Comparison of ENCODE assay signal across 12 mouse cellular contexts in the genomic region with DNA sequence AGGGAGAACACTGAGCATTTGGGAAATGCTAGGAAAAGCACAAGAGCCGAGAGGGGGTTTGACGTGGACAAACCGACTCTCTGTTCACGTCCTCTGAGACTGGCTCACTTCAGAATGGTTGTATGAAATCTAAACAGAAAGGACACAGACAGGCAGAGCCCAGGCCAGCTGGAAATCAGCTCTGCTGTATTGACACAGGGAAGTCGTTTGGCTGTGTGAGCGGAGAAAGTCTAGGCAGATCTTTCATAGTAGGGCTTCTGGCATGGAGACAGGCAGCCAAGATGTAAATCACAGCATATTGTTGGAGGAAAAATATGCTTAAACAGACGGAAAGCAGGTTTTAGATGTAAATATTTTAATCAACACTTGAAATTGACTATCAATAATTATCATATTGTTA. TPM values are rescaled to one million over a fixed set of nuclear protein-coding genes. Genes with fewer than 3 reads are reported as not detected.
A peak's percentile ranks its signal among the peaks of the same experiment; 100 is the strongest.
DNase-seq lines count a peak whose midpoint lies in the region; ATAC-seq lines count a peak whose summit lies in the region.
"Had no signal": no experiment of that assay in that cellular context is flagged by ENCODE, and none has a peak within 500 bp of the region (broad histone marks: within the 10 kb centered on the region; RNA-seq: fewer than 3 reads in every experiment).

No protein-coding gene starts in this region.

- peaks cover 9 to 15% of the 10 kb centered on the region in 2 experiments for H3K4me1 ChIP-seq in heart, embryonic 14.5 days (ENCODE audit: control insufficient read depth in 2 of 2, insufficient read depth in 2 of 2, low read length in 2 of 2)
- peaks cover 24% of the 10 kb centered on the region for H3K4me1 ChIP-seq in midbrain, embryonic 13.5 days (replicated peaks)
- H3K4me1 ChIP-seq: liver, embryonic 15.5 days had no signal

- H3K9ac ChIP-seq in heart, embryonic 14.5 days (ENCODE audit: low read length) = no peak overlapping the region
- 0 out of 2 replicates have a peak overlapping the region, but pooled peaks have one; percentile 32 for H3K9ac ChIP-seq in midbrain, embryonic 13.5 days (replicated peaks)
- H3K9ac ChIP-seq: embryonic facial prominence, embryonic 15.5 days; liver, embryonic 15.5 days had no signal

- no peaks in the 10 kb centered on the region for H3K36me3 ChIP-seq in heart, embryonic 14.5 days (ENCODE audit: control insufficient read depth, insufficient read depth, low read length)
- no peaks in the 10 kb centered on the region for H3K36me3 ChIP-seq in midbrain, embryonic 13.5 days
- H3K36me3 ChIP-seq: embryonic facial prominence, embryonic 15.5 days; liver, embryonic 15.5 days had no signal

- H3K27me3 ChIP-seq in heart, embryonic 14.5 days (ENCODE audit: control insufficient read depth, insufficient read depth, low read length) = no peaks in the 10 kb centered on the region
- no peaks in the 10 kb centered on the region for H3K27me3 ChIP-seq in midbrain, embryonic 13.5 days
- H3K27me3 ChIP-seq: embryonic facial prominence, embryonic 15.5 days; liver, embryonic 15.5 days had no signal

- DNase-seq in heart, postnatal 4 days = no peak
- DNase-seq in right cerebral cortex, postnatal 4 days = peak; percentile 19
- no peak for DNase-seq in right cerebral cortex, postnatal 14 days
- no peak for DNase-seq in lung, postnatal 14 days
- DNase-seq: thymus, adult 2 months had no signal

- peak overlapping the region; percentile 54 to 57; a peak in 3 of 4 replicates for H3K27ac ChIP-seq in heart, embryonic 14.5 days (replicated peaks in 1 of 2; ENCODE audit: control insufficient read depth in 1 of 2, insufficient read depth in 1 of 2, low read depth in 2 of 2, low read length in 2 of 2)
- H3K27ac ChIP-seq in midbrain, embryonic 13.5 days = peak overlapping the region; percentile 69
- H3K27ac ChIP-seq: embryonic facial prominence, embryonic 15.5 days; liver, embryonic 15.5 days had no signal

- ATAC-seq in heart, embryonic 14.5 days (ENCODE audit: insufficient number of reproducible peaks, insufficient read depth, low FRiP score, low read depth) = no peak
- no peak; the same call in 1 of the 2 replicates for ATAC-seq in midbrain, embryonic 13.5 days
- ATAC-seq in activated CD4-positive, CD25-positive, alpha-beta regulatory T cell, adult 4 months = no peak

- H3K4me2 ChIP-seq in heart, embryonic 14.5 days (ENCODE audit: low read length) = peak overlapping the region; percentile 47
- H3K4me2 ChIP-seq in midbrain, embryonic 13.5 days (replicated peaks) = peak overlapping the region; percentile 29
- H3K4me2 ChIP-seq: embryonic facial prominence, embryonic 15.5 days; liver, embryonic 15.5 days had no signal

- 20% methylated on average over 7 of the region's 7 CpGs for WGBS in heart, embryonic 14.5 days
- WGBS in midbrain, embryonic 13.5 days = 56% methylated on average over 7 of the region's 7 CpGs

- no peaks in the 10 kb centered on the region for H3K9me3 ChIP-seq in heart, embryonic 14.5 days (ENCODE audit: control insufficient read depth, low read length)
- no peaks in the 10 kb centered on the region for H3K9me3 ChIP-seq in midbrain, embryonic 13.5 days
- H3K9me3 ChIP-seq: embryonic facial prominence, embryonic 15.5 days; liver, embryonic 15.5 days had no signal

- no peak overlapping the region for H3K4me3 ChIP-seq in heart, embryonic 14.5 days (ENCODE audit: control insufficient read depth in 1 of 2, insufficient read depth in 1 of 2, low read depth in 1 of 2, low read length in 2 of 2)
- H3K4me3 ChIP-seq in midbrain, embryonic 13.5 days (replicated peaks) = no peak overlapping the region
- H3K4me3 ChIP-seq: embryonic facial prominence, embryonic 15.5 days; liver, embryonic 15.5 days; myocyte had no signal

RNA-seq across cellular contexts. Expression of gene Pcp4, which starts 5.4 kb away (rescaled TPM):
- polyA plus RNA-seq in heart, embryonic 14.5 days (2014; fragmentation: Nextera tagmentation; extraction: Ambion mirVana) = 1.7 and 2.7 TPM in 2 replicates
- total RNA-seq in heart, postnatal 4 days (2021) = under 1 TPM; 0.67 to 0.74 TPM
- polyA plus RNA-seq in midbrain, embryonic 13.5 days (2015; fragmentation: Nextera tagmentation; extraction: Ambion mirVana) = 177 and 218 TPM in 2 replicates
- under 1 TPM in 1 of 2 experiments, not detected in 1; 0.77 TPM for polyA plus RNA-seq in activated CD4-positive, CD25-positive, alpha-beta regulatory T cell, adult 4 months (2017; shearing (Covaris generic))
- total RNA-seq: gastrocnemius, adult 18-20 months had no signal
- polyA plus RNA-seq: myocyte; thymus, adult 2 months had no signal

RNA-seq across cellular contexts. Expression of gene Itgb2l, which starts 29.4 kb away (rescaled TPM):
- not detected in 2 replicates for polyA plus RNA-seq in heart, embryonic 14.5 days (2014; fragmentation: Nextera tagmentation; extraction: Ambion mirVana)
- total RNA-seq in heart, postnatal 4 days (2021) = not detected
- 0.12 TPM in 1 of 2 replicates, not detected in the other for polyA plus RNA-seq in midbrain, embryonic 13.5 days (2015; fragmentation: Nextera tagmentation; extraction: Ambion mirVana)
- polyA plus RNA-seq in activated CD4-positive, CD25-positive, alpha-beta regulatory T cell, adult 4 months (2017; shearing (Covaris generic)) = not detected
- total RNA-seq: gastrocnemius, adult 18-20 months had no signal

Comparison
In these comparisons a context has a peak if more than half of its experiments do, and no peak if none do; other contexts are left out.
1. RNA of gene Pcp4, which starts 5.4 kb away (polyA plus RNA-seq): 177 to 218 TPM in midbrain, embryonic 13.5 days; 1.7 to 2.7 TPM in heart, embryonic 14.5 days and 0.77 TPM in activated CD4-positive, CD25-positive, alpha-beta regulatory T cell, adult 4 months; every median in the first group is over 10 times any median in the second.